Mouse (Mus musculus): ENCODE results near the gene Gm5767.
"Not testable (repeated sequence)": the region's sequence is repeated elsewhere in the genome, so short reads cannot be mapped to it uniquely, and the experiment has no call there.

Gene Gm5767

DNA sequence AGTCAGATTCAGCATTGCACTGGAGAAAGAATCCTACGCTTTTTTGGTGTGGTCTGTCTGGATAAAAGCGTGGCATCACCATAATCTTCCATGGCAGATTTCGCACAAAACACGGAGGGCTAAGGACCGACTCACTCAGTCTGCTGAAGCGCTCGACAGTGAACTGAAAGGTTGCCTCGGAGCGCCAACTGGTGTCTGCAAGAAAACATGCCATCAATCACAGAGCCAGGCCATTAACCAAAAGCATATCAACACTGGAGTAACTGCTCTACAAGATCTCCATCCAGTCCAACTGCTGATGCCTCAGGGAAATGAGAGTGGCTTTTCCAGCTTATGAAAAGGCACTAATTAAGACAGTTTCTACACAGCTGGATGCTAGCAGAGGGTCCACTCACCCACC is 31.4 kb downstream of the Gm5767 start:
- DNase-seq (ENCODE audit: low read depth, low spot score): no peak

DNA sequence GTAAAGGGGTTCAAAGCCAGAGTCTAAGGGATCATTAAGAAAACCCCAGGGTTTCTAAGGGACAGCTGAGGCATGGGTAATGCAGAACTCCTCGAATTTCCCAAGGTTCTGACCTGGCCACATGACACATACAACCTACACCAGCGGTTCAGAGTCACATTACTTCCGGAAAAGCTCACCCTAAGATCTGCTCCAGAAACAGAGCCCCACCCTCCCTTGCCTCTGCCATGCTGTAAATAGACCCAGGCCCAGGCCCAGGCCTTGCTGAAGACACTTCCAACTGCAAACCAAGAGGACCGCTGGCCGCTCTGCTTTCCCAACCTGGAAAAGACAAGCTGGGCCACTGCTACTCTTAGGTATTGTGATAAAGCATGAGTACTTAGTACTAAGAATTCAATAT is 34.3 kb downstream of the Gm5767 start:
- DNase-seq (ENCODE audit: low read depth, low spot score): no peak

DNA sequence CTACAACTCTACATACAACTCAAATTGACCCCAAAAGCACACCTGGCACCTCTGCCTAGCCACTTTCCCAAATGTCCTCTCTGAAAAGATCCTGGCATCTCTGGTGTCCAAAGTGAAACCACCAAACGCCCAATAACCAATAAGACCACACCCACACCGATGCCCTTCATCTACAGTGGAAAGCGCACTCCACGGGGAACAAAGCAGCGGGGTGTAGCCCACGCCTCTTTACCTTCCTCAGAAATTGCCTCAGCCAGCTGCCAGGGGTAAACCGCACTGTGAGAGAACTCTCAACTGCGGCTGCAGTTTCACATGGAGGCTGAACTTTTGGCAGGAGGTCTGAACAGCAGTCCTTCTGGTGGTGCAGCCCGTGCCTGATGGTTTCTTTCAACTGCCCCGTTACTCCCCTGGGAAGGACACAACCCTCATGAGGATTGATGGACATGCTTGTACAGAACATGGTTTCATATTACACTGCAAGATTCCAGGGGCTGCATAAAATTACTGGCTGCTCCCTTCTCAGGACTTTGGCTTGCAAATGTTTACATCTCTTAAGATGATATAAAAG is 35.0 kb downstream of the Gm5767 start:
- no peak for DNase-seq (ENCODE audit: low read depth, low spot score)

- no peak for DNase-seq (ENCODE audit: low read depth, low spot score)
Observed at GRCm38 (mm10) chr16:8716300-8716699, 35.7 kb downstream of the Gm5767 start.

GRCm38 (mm10) chr16:8717744-8718143 is 37.2 kb downstream of the Gm5767 start:
- DNase-seq (ENCODE audit: low read depth, low spot score): peak; percentile 57

- DNase-seq (ENCODE audit: low read depth, low spot score): peak; percentile 27
Observed at GRCm38 (mm10) chr16:8720447-8720846, 39.9 kb downstream of the Gm5767 start.

- DNase-seq (ENCODE audit: low read depth, low spot score): no peak
Observed at GRCm38 (mm10) chr16:8724031-8724430, 43.5 kb downstream of the Gm5767 start.

DNA sequence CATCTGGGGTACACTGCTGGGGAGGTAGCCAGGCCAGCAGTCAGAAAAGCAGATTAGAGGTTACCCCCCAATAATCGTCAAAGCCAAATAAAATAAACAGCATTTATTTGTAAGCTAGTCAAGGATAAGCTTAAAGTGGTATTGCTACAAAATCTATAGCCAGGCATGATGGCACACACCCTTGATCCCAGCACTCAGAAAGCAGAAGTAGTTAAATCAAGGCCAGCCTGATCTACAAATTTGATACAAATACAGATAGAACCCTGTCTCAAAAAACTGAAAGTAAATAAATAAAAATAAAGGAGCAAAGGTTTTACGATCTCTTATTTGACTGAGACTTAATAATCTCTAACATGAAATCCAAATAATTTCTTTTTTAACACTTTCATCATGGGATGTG is 45.2 kb downstream of the Gm5767 start:
- no peak for DNase-seq (ENCODE audit: low read depth, low spot score)

- no peak for DNase-seq (ENCODE audit: low read depth, low spot score)
Observed at GRCm38 (mm10) chr16:8728111-8728748, 47.7 kb downstream of the Gm5767 start.

DNA sequence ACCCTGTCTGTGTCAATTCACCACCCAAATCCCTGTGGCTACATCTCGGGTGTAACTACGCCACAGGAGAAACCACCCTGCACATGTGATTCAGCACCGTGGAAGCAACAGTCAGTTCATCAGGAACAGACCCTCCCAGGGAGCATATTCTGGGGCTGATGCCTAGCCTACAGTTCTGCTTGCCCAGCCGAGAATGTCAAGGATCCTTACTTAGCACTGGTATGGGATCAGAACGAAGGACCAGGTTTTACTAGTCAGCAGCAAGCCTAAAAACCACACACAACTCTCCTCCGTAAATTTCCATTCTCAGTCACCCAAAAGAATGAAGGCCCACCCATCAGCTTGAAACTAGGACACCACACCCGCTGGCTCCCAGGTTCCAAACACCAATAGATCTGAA is 51.1 kb downstream of the Gm5767 start:
- no peak for DNase-seq (ENCODE audit: low read depth, low spot score)

DNA sequence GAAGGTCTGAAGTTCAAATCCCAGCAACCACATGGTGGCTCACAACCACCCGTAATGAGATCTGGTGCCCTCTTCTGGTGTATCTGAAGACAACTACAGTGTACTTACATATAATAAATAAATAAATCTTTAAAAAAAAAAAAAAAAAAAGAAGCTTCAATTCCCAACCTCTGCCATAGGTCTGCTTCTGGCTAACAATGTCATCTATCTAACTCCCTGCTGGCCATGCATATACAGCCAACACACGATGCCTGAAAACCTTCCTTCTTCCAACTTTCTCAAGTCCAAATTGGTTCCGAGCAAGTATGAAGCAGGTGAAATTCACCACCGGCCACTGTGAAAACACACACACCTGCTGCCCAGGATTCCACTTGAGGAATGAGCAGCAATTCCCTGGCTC is 51.9 kb downstream of the Gm5767 start:
- DNase-seq (ENCODE audit: low read depth, low spot score): not testable (repeated sequence)

Data from CD4-positive helper T cell, adult 2 months (primary cell).